Mouse (Mus musculus): ENCODE measurements around the gene Obox1. TPM values are rescaled to one million over a fixed set of nuclear protein-coding genes. Genes with fewer than 3 reads are reported as not detected.
"Not testable (repeated sequence)": the region's sequence is repeated elsewhere in the genome, so short reads cannot be mapped to it uniquely, and the experiment has no call there.

The Obox1 gene
- not detected in 2 replicates for polyA plus RNA-seq (2012; ENCODE audit: insufficient read depth, insufficient read length, low replicate concordance, missing spikeins)

DNA sequence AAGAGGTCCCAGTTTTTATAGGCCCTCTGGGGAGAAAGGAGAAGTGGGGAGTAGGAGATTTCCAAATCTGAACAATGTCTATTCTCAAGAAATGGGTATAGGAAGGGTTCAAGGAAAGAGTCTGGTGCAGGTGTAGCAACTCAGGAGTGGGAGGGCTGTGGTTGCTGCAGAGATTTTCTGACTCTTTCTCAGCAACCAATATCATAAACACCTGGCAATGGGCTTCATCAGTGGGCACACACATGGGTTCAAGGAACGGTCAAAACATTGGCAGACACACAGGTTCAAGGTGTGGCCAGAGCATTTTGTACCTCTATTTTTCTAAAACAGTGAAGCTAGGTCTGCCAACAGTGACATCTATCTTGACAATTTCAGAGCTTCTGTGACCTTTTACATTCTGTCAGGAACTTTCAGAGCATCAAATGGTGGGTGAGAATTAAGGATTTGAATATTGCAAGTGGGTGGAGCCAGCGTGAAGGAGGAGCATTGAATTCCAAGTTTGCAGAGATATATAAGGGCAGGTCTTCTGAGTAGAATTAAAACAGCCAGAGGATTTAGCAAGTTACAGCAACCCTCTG lies at the start of gene Obox1, which contains the start of gene Obox2:
Gene Obox1, plus strand, starts transcription at position 528 of the 578 bp plus-strand sequence.
Gene Obox2, plus strand, starts transcription at position 301 of the 578 bp plus-strand sequence.
- not testable (repeated sequence) for H3K4me1 ChIP-seq (ENCODE audit: control insufficient read depth, insufficient read depth, low read length); H3K27ac ChIP-seq (ENCODE audit: insufficient read depth, low read depth, low read length); H3K4me3 ChIP-seq (ENCODE audit: insufficient read depth, low read depth, low read length)
- WGBS, result no CpG with 5 or more reads among the region's 2 CpGs

DNA sequence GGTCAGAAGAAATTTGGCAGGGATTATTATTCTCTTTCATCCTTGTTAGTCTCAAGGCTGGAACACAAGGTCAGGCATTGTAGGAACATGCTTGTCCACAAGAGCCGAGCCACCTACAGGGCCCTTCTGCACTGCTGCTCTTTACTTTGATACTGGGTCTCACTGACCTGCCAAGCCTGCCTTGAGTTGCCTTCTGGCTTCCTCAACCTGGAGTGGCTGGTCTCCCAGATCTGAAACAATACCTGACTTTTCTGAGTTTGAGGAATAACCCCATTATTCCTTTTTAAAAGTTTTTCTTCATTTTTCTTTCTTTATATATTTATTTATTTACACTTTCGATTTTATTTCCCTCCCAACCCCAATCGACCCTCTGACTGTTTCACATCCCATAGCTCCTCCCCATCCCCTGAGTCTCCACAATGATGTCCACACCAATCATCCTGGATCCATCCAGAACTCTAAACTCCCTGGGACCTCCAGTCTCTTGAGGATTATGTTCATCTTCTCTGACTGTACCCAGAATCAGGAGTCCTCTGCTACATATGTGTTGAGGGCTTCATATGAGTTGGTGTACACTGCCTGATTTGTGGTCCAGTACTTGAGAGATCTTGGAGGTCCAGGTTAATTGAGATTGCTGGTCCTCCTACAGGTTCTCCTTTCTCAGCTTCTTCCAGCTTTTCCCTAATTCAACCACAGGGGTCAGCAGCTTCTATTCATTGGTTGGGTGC lies 10.6 kb downstream of the Obox1 start:
- H3K27ac ChIP-seq (ENCODE audit: insufficient read depth, low read depth, low read length); H3K4me3 ChIP-seq (ENCODE audit: insufficient read depth, low read depth, low read length); H3K4me1 ChIP-seq (ENCODE audit: control insufficient read depth, insufficient read depth, low read length): not testable (repeated sequence)
- WGBS, result 57% methylated on average over 3 of the region's 3 CpGs

DNA sequence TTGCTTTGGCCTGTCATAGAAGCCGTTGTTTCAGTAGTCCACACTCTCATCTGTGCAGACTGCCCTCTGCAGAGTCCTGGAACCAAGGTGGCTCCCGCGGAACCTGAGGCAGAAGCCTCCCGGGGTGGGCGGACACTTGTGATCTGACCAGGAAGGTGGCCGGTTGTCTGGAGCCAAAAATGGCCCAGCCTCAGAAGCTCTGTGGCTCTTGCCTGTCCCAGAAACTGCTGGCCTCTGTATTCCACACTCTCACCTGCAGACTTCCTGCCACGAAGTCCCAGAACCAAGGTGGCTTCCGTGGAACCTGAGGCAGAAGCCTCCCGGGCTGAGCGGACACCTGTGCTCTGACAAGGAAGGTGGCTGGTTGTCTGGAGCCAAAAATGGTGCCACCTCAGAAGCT lies 18.1 kb downstream of the Obox1 start:
- 90% methylated on average over 10 of the region's 10 CpGs for WGBS
- H3K4me1 ChIP-seq (ENCODE audit: control insufficient read depth, insufficient read depth, low read length); H3K27ac ChIP-seq (ENCODE audit: insufficient read depth, low read depth, low read length); H3K4me3 ChIP-seq (ENCODE audit: insufficient read depth, low read depth, low read length): not testable (repeated sequence)

DNA sequence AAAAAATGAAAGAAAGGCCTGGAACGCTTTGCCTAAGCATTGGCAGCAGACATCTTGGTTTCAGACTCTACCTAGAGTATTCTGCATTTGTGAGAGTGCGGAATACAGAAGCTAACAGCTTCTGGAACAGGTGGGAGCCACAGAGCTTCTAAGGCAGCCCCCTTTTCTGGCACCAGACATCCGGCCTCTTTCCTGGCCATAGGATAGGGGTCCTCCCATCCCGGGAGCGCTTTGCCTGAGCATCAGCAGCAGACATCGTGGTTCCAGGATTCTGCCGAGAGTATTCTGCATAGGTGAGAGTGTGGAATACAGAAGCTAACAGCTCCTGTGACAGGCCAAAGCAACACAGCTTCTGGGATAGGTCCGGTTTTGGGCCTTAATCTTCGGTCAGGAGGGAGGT lies 29.3 kb downstream of the Obox1 start:
- WGBS, result 83% methylated on average over 9 of the region's 9 CpGs
- H3K4me1 ChIP-seq (ENCODE audit: control insufficient read depth, insufficient read depth, low read length); H3K4me3 ChIP-seq (ENCODE audit: insufficient read depth, low read depth, low read length); H3K27ac ChIP-seq (ENCODE audit: insufficient read depth, low read depth, low read length): not testable (repeated sequence)

DNA sequence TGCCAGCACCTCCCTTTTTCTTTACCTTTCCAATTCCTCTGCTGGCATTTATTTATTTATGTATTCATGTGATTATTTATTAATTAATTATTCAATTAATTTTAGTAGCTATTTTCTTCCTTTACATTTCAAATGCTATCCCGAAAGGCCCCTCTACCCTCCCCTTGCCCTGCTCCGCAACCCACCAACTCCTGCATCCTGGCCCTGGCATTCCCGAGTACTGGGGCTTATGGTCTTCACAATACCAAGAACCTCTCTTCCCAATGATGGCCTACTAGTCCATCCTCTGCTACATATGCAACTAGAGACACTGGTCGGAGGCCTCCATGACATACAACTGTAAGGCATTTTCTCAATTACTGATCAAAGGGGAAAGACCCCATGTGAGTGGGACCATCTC lies 36.8 kb downstream of the Obox1 start:
- 81% methylated on average over 4 of the region's 4 CpGs for WGBS

DNA sequence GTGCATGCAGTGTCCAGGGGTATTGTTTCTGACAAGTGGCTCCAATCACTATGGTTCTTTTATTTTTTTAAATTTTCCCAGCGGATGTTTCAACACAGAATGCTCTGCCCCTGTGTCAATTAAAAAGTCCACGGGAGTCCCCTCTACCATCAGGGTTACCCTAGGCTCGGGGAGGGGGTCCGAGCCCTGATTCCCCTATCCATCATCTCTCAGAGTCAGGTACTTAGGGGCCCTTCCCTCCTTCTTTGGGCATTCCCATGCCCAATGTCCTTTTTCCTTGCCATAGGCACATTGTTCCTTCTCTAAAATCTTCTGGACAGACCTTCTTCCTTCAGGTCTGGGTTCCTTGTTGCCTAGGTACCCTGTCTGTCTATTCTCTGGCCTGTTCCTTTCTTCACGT lies 120.7 kb downstream of the Obox1 start:
- H3K4me3 ChIP-seq (ENCODE audit: insufficient read depth, low read depth, low read length); H3K27ac ChIP-seq (ENCODE audit: insufficient read depth, low read depth, low read length); H3K4me1 ChIP-seq (ENCODE audit: control insufficient read depth, insufficient read depth, low read length): not testable (repeated sequence)
- 79% methylated on average over 5 of the region's 5 CpGs for WGBS

More for the DNA sequence above, 36.8 kb downstream of the Obox1 start:
- H3K4me3 ChIP-seq (ENCODE audit: insufficient read depth, low read depth, low read length); H3K27ac ChIP-seq (ENCODE audit: insufficient read depth, low read depth, low read length); H3K4me1 ChIP-seq (ENCODE audit: control insufficient read depth, insufficient read depth, low read length): not testable (repeated sequence)

Other genes starting within 250 kb of the Obox1 start
- gene Obox2, start 227 bp upstream of the Obox1 start, polyA plus RNA-seq (2012; ENCODE audit: insufficient read depth, insufficient read length, low replicate concordance, missing spikeins), result not detected in 2 replicates